Mouse (Mus musculus) heart, adult 2 months (tissue): ENCODE data around the gene Armc10.

ENCODE experiments used
- CTCF ChIP-seq: fragments of 200-600 bp; IDR thresholded peaks from 2 replicates; pipeline ENCODE4 v1.8.1; 2022; ENCODE audit warnings: antibody characterized with exemption, mild to moderate bottlenecking, moderate library complexity
- EP300 ChIP-seq: fragments of 200-500 bp; IDR thresholded peaks from 2 replicates; pipeline ENCODE4 v1.6.1; 2011; ENCODE audit warnings: low read depth, low read length, control low read depth; ENCODE audit not compliant: insufficient read depth

- TF ChIP-seq CTCF (no peak), EP300 (no peak)
Observed at GRCm38 (mm10) chr5:21693372-21693870, 47.8 kb downstream of the Armc10 start.
